Mouse (Mus musculus): Measurements from ENCODE around the gene Rmdn3. TPM values are rescaled to one million over a fixed set of nuclear protein-coding genes. Genes with fewer than 3 reads are reported as not detected.

Rmdn3 gene
- total RNA-seq, 2 experiments from 2014 or later = 46.5 to 55.6 TPM

DNA sequence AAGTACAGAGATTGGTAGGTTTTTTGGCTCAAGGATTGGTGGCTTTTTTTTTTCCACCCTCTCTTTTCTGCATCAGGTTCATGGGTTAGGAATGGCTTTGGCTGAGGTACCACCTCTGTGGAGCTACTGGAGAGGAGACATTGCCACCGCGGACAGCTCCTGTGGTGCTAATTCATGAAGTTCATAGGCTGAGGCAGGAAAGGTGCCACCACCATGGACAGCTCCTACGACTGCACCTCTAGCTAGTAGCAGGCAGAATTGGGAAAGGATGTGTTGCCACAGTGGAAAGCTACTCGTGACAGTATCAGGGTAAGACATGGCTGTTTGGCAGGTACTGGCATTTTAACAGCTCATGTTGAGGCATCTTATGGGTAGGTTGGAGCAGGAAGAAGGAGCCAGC is 48.3 kb downstream of the Rmdn3 start:
- no peak for DNase-seq (ENCODE audit: low spot score in 2 of 2)

DNA sequence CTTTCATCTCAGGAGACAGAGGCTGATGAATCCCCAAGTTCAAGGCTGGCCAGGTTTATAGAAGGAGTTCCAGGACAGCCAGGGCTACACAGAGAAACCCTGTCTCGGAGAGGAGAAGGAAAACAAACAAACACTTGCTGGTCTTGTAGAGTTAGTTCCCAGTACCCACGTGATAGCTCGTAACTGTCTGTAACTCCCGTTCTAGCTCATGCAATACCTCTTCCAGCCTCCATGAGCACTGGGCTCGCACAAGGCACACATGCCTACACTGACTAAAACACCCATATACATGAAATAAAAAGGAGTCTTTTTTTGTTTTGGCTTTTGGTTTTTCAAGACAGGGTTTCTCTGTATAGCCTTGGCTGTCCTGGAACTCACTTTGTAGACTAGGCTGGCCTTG is 50.3 kb downstream of the Rmdn3 start:
- no peak for DNase-seq (ENCODE audit: low spot score in 2 of 2)

DNA sequence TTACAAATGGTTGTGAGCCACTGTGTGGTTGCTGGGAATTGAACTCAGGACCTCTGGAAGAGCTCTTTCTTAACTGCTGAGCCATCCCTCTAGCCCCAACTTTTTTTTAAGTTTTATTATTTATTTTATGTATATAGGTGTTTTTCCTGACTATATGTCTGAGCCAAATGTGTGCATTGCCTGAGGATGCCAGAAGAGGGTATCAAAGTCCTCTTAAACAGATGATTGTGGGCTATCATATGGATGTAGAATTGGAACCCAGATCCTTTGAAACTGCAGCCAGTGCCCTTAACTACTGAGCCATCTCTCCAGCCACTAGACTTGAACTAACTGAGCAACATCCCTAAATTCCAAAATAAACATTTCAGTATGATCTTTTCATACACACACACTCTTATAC is 55.3 kb downstream of the Rmdn3 start:
- DNase-seq (ENCODE audit: low spot score in 2 of 2) = no peak

Other genes starting within 250 kb of the Rmdn3 start
- gene Chst14, start 230.5 kb downstream of the Rmdn3 start, total RNA-seq (2021) = 1 to 10 TPM; 2.5 to 3.2 TPM
- gene Ccdc32, start 127.6 kb downstream of the Rmdn3 start, total RNA-seq (2021) = 10 to 100 TPM; 62.5 to 63.6 TPM
- 1 to 10 TPM; 6.0 to 6.1 TPM for gene Rpusd2, start 122.2 kb downstream of the Rmdn3 start, total RNA-seq (2021)
- 1 to 10 TPM in 1 of 2 experiments, under 1 TPM in 1; 0.95 to 1.2 TPM for gene Knl1, start 109.9 kb downstream of the Rmdn3 start, total RNA-seq (2021)
- 1 to 10 TPM; 1.8 TPM for gene Rad51, start 44.2 kb downstream of the Rmdn3 start, total RNA-seq (2021)
- not detected for gene Gchfr, start 10.7 kb upstream of the Rmdn3 start, total RNA-seq (2021)
- gene Gm14137, start 17.5 kb upstream of the Rmdn3 start, total RNA-seq (2021) = not detected
- gene Zfyve19, start 51.6 kb upstream of the Rmdn3 start, total RNA-seq (2021) = 10 to 100 TPM; 33.7 to 38.0 TPM
- gene Dnajc17, start 51.8 kb upstream of the Rmdn3 start, total RNA-seq (2021) = 10 to 100 TPM; 16.9 to 18.8 TPM
- gene Ppp1r14d, start 72.9 kb upstream of the Rmdn3 start, total RNA-seq (2021) = not detected
- gene Spint1, start 80.3 kb upstream of the Rmdn3 start, total RNA-seq (2021) = under 1 TPM; 0.64 to 0.88 TPM
- 1 to 10 TPM; 9.4 to 9.6 TPM for gene Rhov, start 114.2 kb upstream of the Rmdn3 start, total RNA-seq (2021)
- 10 to 100 TPM; 34.0 to 34.3 TPM for gene Vps18, start 131.7 kb upstream of the Rmdn3 start, total RNA-seq (2021)
- 1 to 10 TPM; 5.6 to 6.3 TPM for gene Dll4, start 168.8 kb upstream of the Rmdn3 start, total RNA-seq (2021)
- gene Chac1, start 194.2 kb upstream of the Rmdn3 start, total RNA-seq (2021) = 1 to 10 TPM; 6.6 to 7.8 TPM

Measured in layer of hippocampus, postnatal 14 days (tissue).